Mouse (Mus musculus) gastrocnemius, postnatal 4 days (tissue): ENCODE measurements around the gene Lalba. TPM values are rescaled to one million over a fixed set of nuclear protein-coding genes. Genes with fewer than 3 reads are reported as not detected.
"Not testable (repeated sequence)": the region's sequence is repeated elsewhere in the genome, so short reads cannot be mapped to it uniquely, and the experiment has no call there.

Source experiments
- DNase-seq, 2 experiments: peaks; one replicate each; pipeline ENCODE4 v3.0.0; 2021 to 2022; ENCODE audit warnings: low spot score in 2 of 2, mixed read lengths in 2 of 2
- microRNA-seq: library from miRNA; unstranded; fragments of <30 nt; microRNA quantifications from one replicate; pipeline ENCODE4 v1.2.0, GENCODE M21; 2021
- total RNA-seq, 2 experiments: library from RNA; stranded (reverse); gene quantifications; 2 replicates each; pipeline ENCODE4 v1.2.3; 2021

The Lalba gene
- total RNA-seq, 2 experiments from 2014 or later = not detected

- DNase-seq = no peak
These were observed 15.1 kb upstream of the Lalba start for GRCm38 (mm10) chr15:98497631-98498030.

GRCm38 (mm10) chr15:98492102-98492501 is 9.6 kb upstream of the Lalba start, which contains the start of gene Olfr279:
Gene Olfr279, plus strand, starts transcription at chr15:98492402.
- no peak for DNase-seq

- no peak for DNase-seq
These were observed 8.8 kb upstream of the Lalba start for GRCm38 (mm10) chr15:98491332-98491731.

GRCm38 (mm10) chr15:98486433-98487021 is 4.0 kb upstream of the Lalba start:
- DNase-seq = no peak

- peak in 1 of 2 experiments; percentile 34 for DNase-seq
These were observed 1.7 kb upstream of the Lalba start for GRCm38 (mm10) chr15:98483907-98484886.

- no peak for DNase-seq
These were observed 2.9 kb downstream of the Lalba start for GRCm38 (mm10) chr15:98479568-98480102.

- no peak for DNase-seq
These were observed 6.2 kb downstream of the Lalba start for GRCm38 (mm10) chr15:98476281-98476680.

- peak in 1 of 2 experiments; percentile 37 for DNase-seq
These were observed 7.1 kb downstream of the Lalba start for GRCm38 (mm10) chr15:98475382-98475781.

GRCm38 (mm10) chr15:98474958-98475357 is 7.6 kb downstream of the Lalba start:
- DNase-seq = no peak

- DNase-seq = no peak
These were observed 11.0 kb downstream of the Lalba start for GRCm38 (mm10) chr15:98471539-98471938.

- DNase-seq = no peak
These were observed 12.9 kb downstream of the Lalba start, which contains the start of gene OR5BS1P for GRCm38 (mm10) chr15:98469596-98469995. Gene OR5BS1P, plus strand, starts transcription at chr15:98469896.

- DNase-seq = no peak
These were observed 30.2 kb downstream of the Lalba start, which contains the start of gene Olfr281 for GRCm38 (mm10) chr15:98452288-98452687. Gene Olfr281, plus strand, starts transcription at chr15:98452588.

GRCm38 (mm10) chr15:98448521-98448920 is 34.0 kb downstream of the Lalba start:
- no peak for DNase-seq

- DNase-seq = no peak
These were observed 38.0 kb downstream of the Lalba start for GRCm38 (mm10) chr15:98444561-98444960.

- DNase-seq = not testable (repeated sequence)
These were observed 51.6 kb downstream of the Lalba start, which contains the start of gene Olfr282 for GRCm38 (mm10) chr15:98430925-98431324. Gene Olfr282, plus strand, starts transcription at chr15:98431225.

Small RNAs within 50 kb of the gene (microRNA-seq; reads per million reads assigned to microRNA genes)
- 1.9 reads per million for gene Mir1291

Other genes with a start within 250 kb of the Lalba start
- gene Olfr286, start 248.3 kb downstream of the Lalba start, total RNA-seq = not detected
- not detected for gene H1fnt, start 225.4 kb downstream of the Lalba start, total RNA-seq
- 10 to 100 TPM in 1 of 2 experiments, 1 to 10 TPM in 1; 9.8 to 10.7 TPM for gene Zfp641, start 186.6 kb downstream of the Lalba start, total RNA-seq
- not detected for gene Olfr285, start 165.4 kb downstream of the Lalba start, total RNA-seq
- gene Olfr284, start 141.7 kb downstream of the Lalba start, total RNA-seq = not detected
- gene Olfr283, start 101.8 kb downstream of the Lalba start, total RNA-seq = not detected
- gene Olfr282, start 51.5 kb downstream of the Lalba start, total RNA-seq = not detected
- gene Olfr281, start 30.1 kb downstream of the Lalba start, total RNA-seq = not detected
- gene OR5BS1P, start 12.8 kb downstream of the Lalba start, total RNA-seq = not detected
- not detected for gene Olfr279, start 9.7 kb upstream of the Lalba start, total RNA-seq
- 10 to 100 TPM; 75.4 to 83.9 TPM for gene Kansl2, start 51.5 kb upstream of the Lalba start, total RNA-seq
- gene Ccnt1, start 88.2 kb upstream of the Lalba start, total RNA-seq = 10 to 100 TPM; 31.3 to 35.4 TPM
- under 1 TPM in 1 of 2 experiments, not detected in 1; 0.54 TPM for gene 4930415O20Rik, start 88.3 kb upstream of the Lalba start, total RNA-seq
- 10 to 100 TPM; 56.6 to 60.6 TPM for gene Adcy6, start 127.4 kb upstream of the Lalba start, total RNA-seq
- 10 to 100 TPM; 22.1 to 22.5 TPM for gene Cacnb3, start 148.1 kb upstream of the Lalba start, total RNA-seq
- gene Ddx23, start 180.2 kb upstream of the Lalba start, total RNA-seq = 10 to 100 TPM; 62.5 to 67.3 TPM
- gene Rnd1, start 194.7 kb upstream of the Lalba start, total RNA-seq = 1 to 10 TPM in 1 of 2 experiments, under 1 TPM in 1; 0.75 to 1.2 TPM
- gene Ccdc65, start 225.5 kb upstream of the Lalba start, total RNA-seq = not detected
- gene Fkbp11, start 245.5 kb upstream of the Lalba start, total RNA-seq = 10 to 100 TPM; 16.6 to 17.2 TPM